Mouse (Mus musculus) limb, embryonic 11.5 days (tissue): ENCODE data around the gene Prrc2c. TPM values are rescaled to one million over a fixed set of nuclear protein-coding genes. Genes with fewer than 3 reads are reported as not detected.

Source experiments
- ATAC-seq: fragments of 200-750 bp; cut with Nextera tagmentation; 2 replicates; pipeline ENCODE4 v1.8.0; 2017; ENCODE audit warnings: low read depth; ENCODE audit not compliant: insufficient number of reproducible peaks, low FRiP score, low TSS enrichment
- DNase-seq: peaks from one replicate; pipeline ENCODE4 v3.0.0-alpha.2; 2015; ENCODE audit warnings: low spot score
- H3K27ac ChIP-seq: fragments of 300-500 bp; sonication (generic); replicated peaks from 2 replicates; pipeline ENCODE4 v1.5.1; 2014; ENCODE audit warnings: low read depth, mild to moderate bottlenecking, low read length
- H3K27me3 ChIP-seq: fragments of 300-500 bp; sonication (generic); 2 replicates; pipeline ENCODE4 v1.6.1; 2014; ENCODE audit warnings: mild to moderate bottlenecking, low read length, mixed read lengths; ENCODE audit not compliant: control insufficient read depth, insufficient read depth
- H3K36me3 ChIP-seq: fragments of 300-500 bp; sonication (generic); 2 replicates; pipeline ENCODE4 v1.6.1; 2014; ENCODE audit warnings: mild to moderate bottlenecking, low read length, moderate library complexity, mixed read lengths; ENCODE audit not compliant: control insufficient read depth, insufficient read depth
- H3K4me1 ChIP-seq: fragments of 300-500 bp; sonication (generic); 2 replicates; pipeline ENCODE4 v1.6.1; 2014; ENCODE audit warnings: low read length, mixed read lengths; ENCODE audit not compliant: control insufficient read depth, insufficient read depth
- H3K4me2 ChIP-seq: fragments of 300-500 bp; sonication (generic); 2 replicates; pipeline ENCODE4 v1.6.1; 2014; ENCODE audit warnings: low read depth, mild to moderate bottlenecking, moderate library complexity; ENCODE audit not compliant: severe bottlenecking
- H3K4me3 ChIP-seq: fragments of 300-500 bp; sonication (generic); 2 replicates; pipeline ENCODE4 v1.5.1; 2014; ENCODE audit warnings: low read depth, low read length
- H3K9ac ChIP-seq: fragments of 300-500 bp; sonication (generic); 2 replicates; pipeline ENCODE4 v1.6.1; 2014; ENCODE audit warnings: mild to moderate bottlenecking, low read length
- H3K9me3 ChIP-seq: fragments of 300-500 bp; sonication (generic); 2 replicates; pipeline ENCODE4 v1.6.1; 2016; ENCODE audit warnings: low read length; ENCODE audit not compliant: control insufficient read depth
- WGBS: fragments of 180-500 bp; shearing (Covaris S2); extraction: QIAGEN DNeasy Blood & Tissue Kit; methylation state at CpG from one replicate; pipeline ENCODE4 v1.1.7; 2014; 5-methylcytosine and 5-hydroxymethylcytosine counted together
- polyA plus RNA-seq: library from polyadenylated mRNA; unstranded; fragments of >200 nt; fragmentation: Nextera tagmentation; extraction: Ambion mirVana; gene quantifications from 2 replicates; pipeline ENCODE4 v1.2.1, GENCODE M21; 2014

The Prrc2c gene
- polyA plus RNA-seq, 1 experiment from 2014 or later = 186 TPM

GRCm38 (mm10) chr1:162749607-162750006 lies 9.3 kb upstream of the Prrc2c start:
- H3K36me3 ChIP-seq = no peaks in the 10 kb centered on the region
- no peaks in the 10 kb centered on the region for H3K27me3 ChIP-seq
- WGBS = 72% methylated on average over 7 of the region's 7 CpGs
- DNase-seq (no peak), ATAC-seq (no peak)
- no peak overlapping the region for H3K27ac ChIP-seq
- H3K4me3 ChIP-seq = no peak overlapping the region
- no peak overlapping the region for H3K9ac ChIP-seq
- no peaks in the 10 kb centered on the region for H3K4me1 ChIP-seq
- no peak overlapping the region for H3K4me2 ChIP-seq
- no peaks in the 10 kb centered on the region for H3K9me3 ChIP-seq

- 81% methylated on average over 5 of the region's 5 CpGs for WGBS
- no peaks in the 10 kb centered on the region for H3K27me3 ChIP-seq
These were observed 8.4 kb upstream of the Prrc2c start for GRCm38 (mm10) chr1:162748761-162749160.

GRCm38 (mm10) chr1:162739831-162740394 lies 443 bp downstream of the Prrc2c start:
- no peaks in the 10 kb centered on the region for H3K36me3 ChIP-seq
- ATAC-seq (peak; percentile 85; the same call in 1 of the 2 replicates), DNase-seq (peak; percentile 55)
- peak overlapping the region; percentile 99 for H3K4me3 ChIP-seq
- H3K4me2 ChIP-seq = peak overlapping the region; percentile 84
- H3K4me1 ChIP-seq = peaks cover 6% of the 10 kb centered on the region; the same call in 1 of the 2 replicates
- under 1% methylated on average over 58 of the region's 58 CpGs for WGBS
- no peaks in the 10 kb centered on the region for H3K27me3 ChIP-seq
- peak overlapping the region; percentile 99 for H3K9ac ChIP-seq
- no peaks in the 10 kb centered on the region for H3K9me3 ChIP-seq
- H3K27ac ChIP-seq = peak overlapping the region; percentile 97

More at GRCm38 (mm10) chr1:162748761-162749160, 8.4 kb upstream of the Prrc2c start:
- H3K27ac ChIP-seq = no peak overlapping the region
- no peaks in the 10 kb centered on the region for H3K4me1 ChIP-seq
- no peak for DNase-seq
- no peak for ATAC-seq
- no peak overlapping the region for H3K4me3 ChIP-seq
- no peak overlapping the region for H3K4me2 ChIP-seq
- H3K9ac ChIP-seq = no peak overlapping the region
- no peaks in the 10 kb centered on the region for H3K9me3 ChIP-seq
- no peaks in the 10 kb centered on the region for H3K36me3 ChIP-seq

GRCm38 (mm10) chr1:162739406-162739805 lies 950 bp downstream of the Prrc2c start:
- Histone ChIP-seq H3K27ac (peak overlapping the region; percentile 97), H3K4me1 (peaks cover 6% of the 10 kb centered on the region; the same call in 1 of the 2 replicates), H3K4me3 (peak overlapping the region; percentile 99), H3K27me3 (no peaks in the 10 kb centered on the region), H3K36me3 (no peaks in the 10 kb centered on the region), H3K9ac (peak overlapping the region; percentile 99), H3K4me2 (peak overlapping the region; percentile 84), H3K9me3 (no peaks in the 10 kb centered on the region)
- ATAC-seq = no peak
- under 1% methylated on average over 10 of the region's 10 CpGs for WGBS
- peak; percentile 28 for DNase-seq

GRCm38 (mm10) chr1:162738472-162738871 lies 1.9 kb downstream of the Prrc2c start:
- Histone ChIP-seq H3K4me3 (peak overlapping the region; percentile 99), H3K27ac (no peak overlapping the region), H3K4me1 (peaks cover 6% of the 10 kb centered on the region; the same call in 1 of the 2 replicates), H3K9ac (no peak overlapping the region), H3K27me3 (no peaks in the 10 kb centered on the region), H3K36me3 (no peaks in the 10 kb centered on the region), H3K9me3 (no peaks in the 10 kb centered on the region), H3K4me2 (peak overlapping the region; percentile 84)
- ATAC-seq (no peak), DNase-seq (no peak)
- 70% methylated on average over 2 of the region's 2 CpGs for WGBS

- 87% methylated on average over 4 of the region's 4 CpGs for whole genome bisulfite sequencing
- Histone ChIP-seq H3K36me3 (no peaks in the 10 kb centered on the region), H3K9me3 (no peaks in the 10 kb centered on the region), H3K9ac (no peak overlapping the region), H3K27me3 (no peaks in the 10 kb centered on the region), H3K27ac (no peak overlapping the region), H3K4me1 (peaks cover 6% of the 10 kb centered on the region; the same call in 1 of the 2 replicates), H3K4me3 (no peak overlapping the region), H3K4me2 (no peak overlapping the region)
- DNase-seq (no peak), ATAC-seq (no peak)
These were observed 5.3 kb downstream of the Prrc2c start for GRCm38 (mm10) chr1:162735084-162735483.

GRCm38 (mm10) chr1:162734283-162734682 lies 6.1 kb downstream of the Prrc2c start:
- ATAC-seq = no peak
- H3K27ac ChIP-seq = no peak overlapping the region
- H3K27me3 ChIP-seq = no peaks in the 10 kb centered on the region
- no peak overlapping the region for H3K4me3 ChIP-seq
- no peaks in the 10 kb centered on the region for H3K36me3 ChIP-seq
- no peak overlapping the region for H3K4me2 ChIP-seq
- no peak overlapping the region for H3K9ac ChIP-seq
- WGBS = 86% methylated on average over 1 of the region's 1 CpGs
- H3K9me3 ChIP-seq = no peaks in the 10 kb centered on the region
- H3K4me1 ChIP-seq = peaks cover 6% of the 10 kb centered on the region; the same call in 1 of the 2 replicates
- DNase-seq = no peak

- no peak for ATAC-seq
- no peak for DNase-seq
- Histone ChIP-seq H3K4me2 (no peak overlapping the region), H3K27ac (no peak overlapping the region), H3K4me3 (no peak overlapping the region), H3K36me3 (no peaks in the 10 kb centered on the region), H3K9me3 (no peaks in the 10 kb centered on the region), H3K27me3 (no peaks in the 10 kb centered on the region), H3K4me1 (no peaks in the 10 kb centered on the region), H3K9ac (no peak overlapping the region)
- WGBS = 85% methylated on average over 4 of the region's 4 CpGs
These were observed 8.3 kb downstream of the Prrc2c start for GRCm38 (mm10) chr1:162732041-162732440.

GRCm38 (mm10) chr1:162729436-162729835 lies 10.9 kb downstream of the Prrc2c start:
- Histone ChIP-seq H3K9ac (no peak overlapping the region), H3K4me2 (no peak overlapping the region), H3K27ac (no peak overlapping the region), H3K4me1 (no peaks in the 10 kb centered on the region), H3K9me3 (no peaks in the 10 kb centered on the region), H3K4me3 (no peak overlapping the region), H3K27me3 (no peaks in the 10 kb centered on the region), H3K36me3 (no peaks in the 10 kb centered on the region; the same call in 1 of the 2 replicates)
- no peak for ATAC-seq
- WGBS = 90% methylated on average over 2 of the region's 2 CpGs
- DNase-seq = no peak
